Mouse (Mus musculus) ovary, adult 2 months (tissue): ENCODE measurements around the gene Spo11. TPM values are rescaled to one million over a fixed set of nuclear protein-coding genes. Genes with fewer than 3 reads are reported as not detected.

Experiments
- polyA plus RNA-seq: library from polyadenylated mRNA; depleted of rRNA; stranded (reverse); fragments of >200 nt; gene quantifications from 2 replicates; pipeline ENCODE4 v1.2.3, GENCODE M21; 2012; rRNA removed

Spo11 gene
- 0.03 and 0.25 TPM in 2 replicates for polyA plus RNA-seq

DNA sequence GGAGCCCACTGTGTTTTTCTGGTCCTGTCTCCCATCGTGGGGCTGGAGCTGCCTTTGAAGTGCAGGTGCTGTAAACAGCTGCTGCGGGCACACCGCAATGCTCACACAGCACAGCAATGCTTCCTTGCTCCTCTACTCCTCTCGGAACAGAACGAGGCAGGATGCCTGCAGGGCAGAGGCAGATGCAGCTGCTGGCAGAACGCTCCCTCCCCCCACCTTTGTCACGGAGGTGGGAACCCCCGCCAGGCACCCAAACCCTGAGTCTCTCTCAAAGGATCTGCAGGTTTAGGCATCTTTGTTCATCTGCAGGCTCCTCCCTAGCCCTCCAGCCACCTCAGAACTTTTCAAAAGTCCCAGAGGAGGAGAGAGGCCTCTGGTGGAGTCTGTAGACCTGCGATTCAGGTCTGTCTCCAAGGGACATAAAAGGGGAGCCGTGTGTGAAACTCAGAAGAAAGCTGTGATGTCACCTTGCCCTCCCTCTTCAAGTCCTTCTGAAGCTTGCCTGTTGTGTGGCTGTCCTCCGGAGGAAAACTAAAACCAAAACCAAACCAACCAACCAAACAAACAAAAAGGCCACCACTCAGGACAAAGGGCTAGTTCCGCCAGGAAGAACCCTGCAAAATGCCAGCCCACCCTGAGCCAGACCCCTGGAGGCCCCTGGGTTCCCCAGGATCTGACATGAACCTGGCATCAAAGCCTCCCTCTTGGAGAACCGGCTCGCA lies at the start of gene Spo11:
TSS of gene Spo11 (plus strand) at position 292 of the 722 bp plus-strand sequence.

DNA sequence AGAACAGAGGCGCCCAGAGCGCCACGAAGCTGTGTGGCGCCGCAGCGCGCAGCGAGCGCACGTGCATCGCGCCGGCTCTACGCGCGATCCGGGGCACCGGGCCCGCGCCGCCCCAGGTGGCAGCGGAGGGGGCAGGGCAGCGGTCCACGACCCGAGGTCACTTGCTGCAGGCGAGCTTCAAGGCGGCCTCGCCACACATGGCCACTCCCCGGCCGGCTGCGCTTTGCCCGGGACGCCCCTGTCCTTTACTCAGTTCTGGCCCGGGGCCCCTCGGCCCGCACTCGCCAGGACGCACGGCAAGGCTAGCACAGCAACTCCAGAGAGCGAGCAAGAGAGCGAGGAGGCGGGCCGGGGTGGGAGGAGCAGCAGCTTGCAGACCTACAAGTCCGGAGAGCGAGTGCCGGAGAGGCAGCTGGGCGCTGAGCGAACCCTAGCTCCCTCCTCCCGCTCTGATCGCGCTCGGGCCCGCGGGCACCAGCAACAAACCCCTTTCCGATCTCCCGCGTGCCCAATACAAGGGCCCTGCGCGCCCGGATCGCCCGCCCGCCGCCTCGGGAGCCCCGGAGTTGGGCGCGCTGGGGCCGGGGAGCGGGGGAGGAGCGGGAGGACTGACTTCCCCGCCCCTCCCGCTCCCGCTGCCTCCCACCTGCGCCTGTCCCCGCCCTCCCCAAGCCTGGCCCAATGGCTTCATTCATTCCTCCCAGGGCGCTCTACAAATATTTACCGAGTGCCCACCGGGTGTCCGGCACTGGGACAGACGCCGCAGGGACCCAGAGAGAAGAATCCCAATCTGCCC lies 37.3 kb upstream of the Spo11 start, which contains the start of gene Bmp7:
TSS of gene Bmp7 (minus strand) at position 319 of the 796 bp plus-strand sequence.

GRCm38 (mm10) chr2:172999630-173000284 lies 22.3 kb downstream of the Spo11 start, which contains the start of gene Rae1:
Gene Rae1 (plus strand): TSS chr2:173000117.

GRCm38 (mm10) chr2:173020430-173020829 lies 42.9 kb downstream of the Spo11 start, which contains the start of gene Rbm38:
Gene Rbm38 (plus strand): TSS chr2:173020498.

Other genes with a start within 250 kb of the Spo11 start
- gene Bmp7, start 37.4 kb upstream of the Spo11 start, polyA plus RNA-seq, result 22.3 and 22.8 TPM in 2 replicates
- 96.2 and 114 TPM in 2 replicates for gene Rae1, start 22.4 kb downstream of the Spo11 start, polyA plus RNA-seq
- gene Rbm38, start 42.8 kb downstream of the Spo11 start, polyA plus RNA-seq, result 234 and 264 TPM in 2 replicates
- not detected in 2 replicates for gene Ctcfl, start 141.8 kb downstream of the Spo11 start, polyA plus RNA-seq
- gene Pck1, start 175.3 kb downstream of the Spo11 start, polyA plus RNA-seq, result 5.3 and 6.1 TPM in 2 replicates
- 4.7 and 5.0 TPM in 2 replicates for gene Zbp1, start 241.2 kb downstream of the Spo11 start, polyA plus RNA-seq